Mouse (Mus musculus) embryo, embryonic 11.5 days (tissue): ENCODE results near the gene Slc6a17.
A peak's percentile ranks its signal among the peaks of the same experiment; 100 is the strongest.

ENCODE experiments used
- DNase-seq: peaks from one replicate; pipeline ENCODE4 v3.0.0-alpha.2; 2012; ENCODE audit warnings: low read depth, low spot score

The Slc6a17 gene

GRCm38 (mm10) chr3:107517631-107518108 lies at the start of gene Slc6a17:
Gene Slc6a17, minus strand, starts transcription at chr3:107518018.
- DNase-seq: peak; percentile 23

- DNase-seq: no peak
These were observed 47.5 kb upstream of the Slc6a17 start for GRCm38 (mm10) chr3:107565331-107565730.

GRCm38 (mm10) chr3:107563880-107564279 lies 46.1 kb upstream of the Slc6a17 start:
- no peak for DNase-seq

- no peak for DNase-seq
These were observed 44.8 kb upstream of the Slc6a17 start for GRCm38 (mm10) chr3:107562591-107562990.

- DNase-seq: no peak
These were observed 44.3 kb upstream of the Slc6a17 start for GRCm38 (mm10) chr3:107562104-107562503.

- DNase-seq: peak; percentile 57
These were observed 41.4 kb upstream of the Slc6a17 start for GRCm38 (mm10) chr3:107559183-107559582.

- no peak for DNase-seq
These were observed 40.9 kb upstream of the Slc6a17 start for GRCm38 (mm10) chr3:107558740-107559139.

GRCm38 (mm10) chr3:107554842-107555241 lies 37.0 kb upstream of the Slc6a17 start, which contains the start of gene Ubl4b:
Gene Ubl4b, minus strand, starts transcription at chr3:107555073.
- DNase-seq: no peak

GRCm38 (mm10) chr3:107550409-107551049 lies 32.7 kb upstream of the Slc6a17 start:
- DNase-seq: peak; percentile 62

- DNase-seq: no peak
These were observed 29.1 kb upstream of the Slc6a17 start for GRCm38 (mm10) chr3:107546956-107547355.

GRCm38 (mm10) chr3:107545716-107546412 lies 28.0 kb upstream of the Slc6a17 start:
- peak; percentile 76 for DNase-seq

GRCm38 (mm10) chr3:107545278-107545677 lies 27.5 kb upstream of the Slc6a17 start:
- DNase-seq: no peak

GRCm38 (mm10) chr3:107543158-107544080 lies 25.6 kb upstream of the Slc6a17 start:
- DNase-seq: no peak

- DNase-seq: no peak
These were observed 24.8 kb upstream of the Slc6a17 start for GRCm38 (mm10) chr3:107542584-107542983.

- no peak for DNase-seq
These were observed 19.7 kb upstream of the Slc6a17 start for GRCm38 (mm10) chr3:107537504-107537889.

GRCm38 (mm10) chr3:107536810-107537503 lies 19.1 kb upstream of the Slc6a17 start:
- no peak for DNase-seq

GRCm38 (mm10) chr3:107534951-107535350 lies 17.1 kb upstream of the Slc6a17 start:
- DNase-seq: no peak

GRCm38 (mm10) chr3:107533532-107533931 lies 15.7 kb upstream of the Slc6a17 start:
- DNase-seq: no peak

- DNase-seq: no peak
These were observed 12.8 kb upstream of the Slc6a17 start for GRCm38 (mm10) chr3:107530581-107530980.

GRCm38 (mm10) chr3:107529182-107529581 lies 11.4 kb upstream of the Slc6a17 start:
- no peak for DNase-seq

- no peak for DNase-seq
These were observed 10.7 kb upstream of the Slc6a17 start for GRCm38 (mm10) chr3:107528401-107529118.
